Mouse (Mus musculus) v-Abl transformed pro-B cells (cell line): Measurements from ENCODE around the gene Ptgs2.

ENCODE experiments used
- in situ Hi-C, 2 experiments: fragments of 400-800 bp; cut with MboI; formaldehyde crosslinking; loops; one replicate each; pipeline ENCODE4 v1.15.1; 2025; ENCODE audit not compliant: unreplicated experiment in 2 of 2

Gene Ptgs2

DNA sequence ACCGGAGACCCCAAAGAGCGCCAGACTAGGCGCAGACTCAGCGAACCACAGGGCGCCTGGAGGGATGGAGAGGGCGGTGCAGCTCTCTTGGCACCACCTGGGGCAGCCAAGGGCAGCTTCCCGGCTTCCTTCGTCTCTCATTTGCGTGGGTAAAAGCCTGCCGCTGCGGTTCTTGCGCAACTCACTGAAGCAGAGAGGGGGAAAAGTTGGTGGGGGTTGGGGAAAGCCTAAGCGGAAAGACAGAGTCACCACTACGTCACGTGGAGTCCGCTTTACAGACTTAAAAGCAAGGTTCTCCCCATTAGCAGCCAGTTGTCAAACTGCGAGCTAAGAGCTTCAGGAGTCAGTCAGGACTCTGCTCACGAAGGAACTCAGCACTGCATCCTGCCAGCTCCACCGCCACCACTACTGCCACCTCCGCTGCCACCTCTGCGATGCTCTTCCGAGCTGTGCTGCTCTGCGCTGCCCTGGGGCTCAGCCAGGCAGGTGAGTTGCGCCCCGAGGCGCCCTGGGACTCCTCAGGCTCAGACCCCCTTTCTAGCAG, at the start of gene Ptgs2:
Gene Ptgs2, plus strand, starts transcription at position 242 of the 544 bp plus-strand sequence.
- in situ Hi-C loops = no loop called here

- in situ Hi-C loops = no loop called here
Measured at GRCm38 (mm10) chr1:150050256-150050655, 49.6 kb upstream of the Ptgs2 start.

DNA sequence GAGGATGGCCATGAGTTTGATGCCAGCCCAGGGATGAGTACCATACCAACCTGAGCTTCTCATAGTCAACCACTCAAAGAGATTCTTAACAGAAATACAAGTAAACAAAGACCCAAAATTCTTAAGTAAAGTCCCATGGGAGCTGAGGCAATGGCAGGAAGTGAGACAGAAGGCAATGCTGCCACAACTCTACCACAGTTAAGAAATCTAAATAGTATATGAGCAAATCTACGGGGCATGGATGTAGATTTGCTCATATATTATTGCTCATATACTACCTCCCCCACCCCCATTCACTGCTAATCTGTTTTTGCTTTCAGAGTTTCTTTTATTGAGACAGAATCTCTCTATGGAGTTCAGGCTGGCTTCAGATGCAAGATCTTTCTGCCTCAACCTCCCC, 34.1 kb upstream of the Ptgs2 start:
- in situ Hi-C loops = no loop called here

DNA sequence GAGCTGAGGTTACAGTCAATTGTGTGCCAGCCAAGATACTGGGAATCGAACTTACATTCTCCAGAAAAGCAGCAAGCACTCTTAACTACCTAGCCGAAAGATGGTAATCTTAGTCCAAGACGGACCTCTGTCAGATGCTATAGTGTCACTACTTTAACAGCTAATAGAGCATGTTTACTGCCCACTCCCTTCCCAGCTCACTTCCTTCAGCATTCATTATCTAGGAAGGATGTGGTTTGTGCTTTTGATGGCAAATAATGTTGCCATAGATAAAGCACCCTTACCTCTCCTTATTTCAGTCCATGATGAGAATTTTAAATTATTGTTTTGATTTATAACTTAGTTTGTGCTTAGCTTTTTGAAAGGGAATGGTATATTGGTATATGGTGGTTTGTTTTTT, 27.0 kb upstream of the Ptgs2 start:
- in situ Hi-C loops = no loop called here

GRCm38 (mm10) chr1:150074609-150075008, 25.2 kb upstream of the Ptgs2 start:
- in situ Hi-C loops = no loop called here

GRCm38 (mm10) chr1:150089040-150089692, 10.7 kb upstream of the Ptgs2 start:
- in situ Hi-C loops = no loop called here

GRCm38 (mm10) chr1:150090229-150090628, 9.6 kb upstream of the Ptgs2 start:
- in situ Hi-C loops = no loop called here

DNA sequence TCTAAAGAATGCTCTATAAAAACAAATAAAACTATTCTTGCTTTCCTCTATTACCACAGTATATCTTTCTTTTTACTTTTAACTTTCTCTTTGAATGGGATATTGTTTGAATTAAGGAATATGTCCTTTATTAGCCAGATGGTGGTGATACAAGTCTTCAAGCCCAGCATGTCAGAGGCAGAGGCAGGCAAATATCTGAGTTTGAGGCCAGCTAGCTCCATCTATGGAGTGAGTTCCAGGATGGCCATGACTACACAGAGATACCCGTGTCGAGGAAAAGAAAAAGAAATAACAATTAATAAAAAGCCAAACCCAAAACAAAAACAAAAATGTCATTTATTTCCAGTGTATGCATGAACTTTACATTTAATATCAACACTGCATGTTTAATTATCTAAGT, 2.8 kb upstream of the Ptgs2 start:
- in situ Hi-C loops = no loop called here

- in situ Hi-C loops = no loop called here
Measured at GRCm38 (mm10) chr1:150097721-150098120, 2.1 kb upstream of the Ptgs2 start.

- in situ Hi-C loops = no loop called here
Measured at GRCm38 (mm10) chr1:150099374-150099773, 457 bp upstream of the Ptgs2 start.

DNA sequence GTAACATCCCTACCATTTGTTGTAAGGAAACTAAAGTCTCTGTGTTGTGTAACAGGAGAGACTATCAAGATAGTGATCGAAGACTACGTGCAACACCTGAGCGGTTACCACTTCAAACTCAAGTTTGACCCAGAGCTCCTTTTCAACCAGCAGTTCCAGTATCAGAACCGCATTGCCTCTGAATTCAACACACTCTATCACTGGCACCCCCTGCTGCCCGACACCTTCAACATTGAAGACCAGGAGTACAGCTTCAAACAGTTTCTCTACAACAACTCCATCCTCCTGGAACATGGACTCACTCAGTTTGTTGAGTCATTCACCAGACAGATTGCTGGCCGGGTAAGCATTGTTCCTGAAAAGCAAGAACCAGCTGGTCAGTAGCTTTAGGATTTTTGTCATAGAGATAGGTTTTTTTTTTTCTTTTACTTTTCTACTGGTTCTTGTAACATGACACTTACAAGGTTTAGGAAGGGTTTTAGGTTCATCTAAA, 4.4 kb downstream of the Ptgs2 start:
- in situ Hi-C loops = no loop called here

GRCm38 (mm10) chr1:150106736-150107135, 6.9 kb downstream of the Ptgs2 start:
- in situ Hi-C loops = no loop called here

DNA sequence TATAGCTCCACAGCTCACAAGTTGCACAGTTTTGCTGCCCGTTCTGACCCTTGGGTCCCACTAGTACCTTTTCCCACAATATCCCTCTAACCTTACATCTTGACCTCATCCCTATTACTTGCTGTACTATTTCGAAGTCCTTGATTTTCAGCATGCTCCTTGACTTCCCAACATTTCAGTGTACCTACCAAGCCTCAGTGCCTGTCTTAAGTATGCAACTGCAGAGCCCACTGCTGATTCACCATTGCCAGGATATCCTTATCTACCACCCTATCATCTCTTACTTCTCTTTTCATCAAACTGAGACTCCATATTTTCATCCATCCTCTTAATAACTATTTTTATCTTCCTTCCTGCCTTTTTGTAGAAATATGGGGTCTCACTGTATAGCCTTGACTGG, 9.8 kb downstream of the Ptgs2 start:
- in situ Hi-C loops = no loop called here

DNA sequence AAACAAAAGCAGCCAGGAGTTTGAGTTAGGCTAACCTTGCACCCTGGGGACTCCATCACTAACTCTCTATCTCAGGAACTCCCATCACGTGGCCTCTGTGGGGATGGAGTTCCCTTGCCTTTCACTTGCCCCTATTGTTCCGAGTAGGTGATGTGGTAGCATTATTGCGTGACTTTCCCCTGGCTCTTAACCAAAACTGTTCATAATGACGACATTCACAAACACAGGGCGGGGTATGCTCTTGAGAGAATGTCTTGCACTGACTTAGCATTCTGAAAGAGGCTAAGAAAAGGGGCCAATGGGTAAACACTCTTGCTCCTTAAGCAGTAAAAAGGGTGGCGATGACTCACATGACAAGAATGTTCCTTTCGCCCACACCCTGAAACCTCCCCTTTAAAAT, 15.5 kb downstream of the Ptgs2 start:
- in situ Hi-C loops = no loop called here

GRCm38 (mm10) chr1:150118352-150118751, 18.5 kb downstream of the Ptgs2 start:
- in situ Hi-C loops = no loop called here

DNA sequence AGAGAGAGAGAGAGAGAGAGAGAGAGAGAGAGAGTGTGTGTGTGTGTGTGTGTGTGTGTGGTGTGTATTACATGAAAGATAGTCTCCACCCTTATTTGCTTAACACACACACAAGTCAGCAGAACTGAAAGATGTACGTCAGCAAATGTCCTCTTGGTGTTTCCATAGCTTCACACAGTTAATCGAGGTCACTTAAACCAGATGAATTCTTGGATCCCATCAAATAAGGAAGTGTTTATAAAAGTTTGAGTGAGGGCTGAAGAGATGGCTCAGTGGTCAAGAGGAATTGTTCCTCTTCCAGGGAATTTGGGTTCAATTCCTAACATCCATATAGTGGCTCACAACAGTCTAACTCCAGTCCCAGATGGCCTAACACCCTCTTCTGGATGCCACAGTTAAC, 25.7 kb downstream of the Ptgs2 start:
- in situ Hi-C loops = no loop called here

- in situ Hi-C loops = no loop called here
Measured at GRCm38 (mm10) chr1:150130070-150130469, 30.2 kb downstream of the Ptgs2 start.

DNA sequence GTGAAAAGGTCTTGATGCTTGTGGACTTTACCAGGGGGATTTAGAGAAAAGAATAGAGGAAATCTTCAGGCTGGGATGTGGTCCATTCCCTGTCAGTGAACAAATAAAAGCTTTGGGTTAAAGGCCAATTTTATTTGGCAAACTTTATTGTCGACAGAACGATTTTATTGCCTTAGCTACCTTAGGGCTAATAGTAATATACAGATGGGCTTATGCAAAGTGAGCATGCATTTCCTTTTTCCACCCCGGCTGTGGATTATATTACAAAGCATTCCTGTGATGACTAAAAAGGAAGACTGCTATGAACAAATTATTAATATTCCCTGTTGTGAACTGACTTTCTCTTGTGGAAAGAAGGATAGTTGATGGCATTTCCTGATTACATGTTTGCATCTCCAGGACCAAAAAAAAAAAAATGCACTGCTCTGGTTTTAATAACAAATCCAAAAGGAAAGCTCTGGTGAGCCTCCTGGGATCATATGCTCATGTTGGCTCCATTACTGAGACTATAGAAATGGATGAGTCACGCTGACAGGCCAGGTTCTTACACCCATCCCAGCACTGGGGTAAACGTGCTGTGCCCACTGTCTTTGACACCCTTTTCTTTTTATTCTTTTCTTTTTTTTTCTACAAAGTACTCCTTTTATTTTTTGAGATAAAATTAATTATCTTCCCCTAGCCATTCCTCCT, 30.9 kb downstream of the Ptgs2 start:
- in situ Hi-C loops = no loop called here

GRCm38 (mm10) chr1:150135350-150135749, 35.5 kb downstream of the Ptgs2 start:
- in situ Hi-C loops = no loop called here

DNA sequence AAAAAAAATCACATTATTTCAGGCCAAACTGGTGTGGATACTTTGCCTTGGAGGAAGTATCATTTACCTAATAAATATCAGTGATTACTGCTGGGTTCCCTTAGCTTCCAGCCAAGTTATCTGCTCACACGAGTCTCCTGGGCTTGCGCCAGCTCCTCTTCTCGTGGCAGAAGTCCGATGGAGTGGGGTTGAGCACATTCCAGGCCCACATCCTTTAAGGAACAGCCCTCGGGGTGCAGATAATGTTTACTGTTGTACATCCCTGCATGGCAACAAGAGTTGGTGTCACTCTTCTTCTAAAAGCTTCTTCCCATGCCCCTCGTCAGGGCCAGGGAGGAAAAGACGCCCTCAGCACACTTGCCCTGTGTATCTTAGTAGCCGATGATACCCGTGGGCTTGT, 39.9 kb downstream of the Ptgs2 start:
- in situ Hi-C loops = no loop called here

DNA sequence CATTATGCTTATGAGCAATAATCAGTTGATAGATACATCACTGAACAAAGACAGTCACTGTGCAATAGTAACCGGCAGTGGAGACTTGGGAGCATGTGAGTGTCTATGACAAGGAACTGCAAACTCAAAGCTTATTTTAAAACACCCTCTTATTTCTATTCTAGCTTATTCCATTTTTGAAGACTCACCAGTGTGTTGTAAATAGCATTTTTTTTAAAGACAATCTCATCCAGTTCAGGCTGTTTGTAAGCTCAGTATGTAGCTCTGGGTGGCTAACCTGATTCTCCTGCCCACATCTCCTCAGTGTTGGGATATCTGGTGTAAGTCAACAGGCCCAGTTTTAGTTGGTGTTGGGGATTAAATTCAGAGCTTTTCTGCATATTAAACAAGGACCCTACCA, 42.1 kb downstream of the Ptgs2 start:
- in situ Hi-C loops = no loop called here

DNA sequence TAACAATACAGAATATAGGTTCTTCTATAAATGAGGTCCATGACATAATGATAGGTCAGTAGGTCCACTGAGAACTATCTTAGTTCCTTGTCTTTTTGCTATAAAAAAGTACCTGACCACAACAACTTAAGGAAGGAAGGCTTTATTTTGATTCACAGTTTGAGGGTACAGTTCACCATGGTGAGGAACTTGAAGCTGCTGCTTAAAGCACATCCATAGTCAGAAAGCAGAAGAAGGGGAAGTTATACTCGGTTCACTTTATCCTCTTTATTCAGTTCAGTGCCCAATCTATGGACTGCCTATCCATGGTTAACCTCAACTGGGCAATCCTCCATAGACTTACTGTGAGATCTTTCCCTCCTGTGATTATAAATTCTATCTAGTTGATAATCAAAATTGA, 43.7 kb downstream of the Ptgs2 start:
- in situ Hi-C loops = no loop called here
